Mouse (Mus musculus): Measurements from ENCODE around the gene Hspb1. TPM values are rescaled to one million over a fixed set of nuclear protein-coding genes. Genes with fewer than 3 reads are reported as not detected.

Gene Hspb1
- polyA plus RNA-seq, 1 experiment from 2014 or later: 113 TPM

DNA sequence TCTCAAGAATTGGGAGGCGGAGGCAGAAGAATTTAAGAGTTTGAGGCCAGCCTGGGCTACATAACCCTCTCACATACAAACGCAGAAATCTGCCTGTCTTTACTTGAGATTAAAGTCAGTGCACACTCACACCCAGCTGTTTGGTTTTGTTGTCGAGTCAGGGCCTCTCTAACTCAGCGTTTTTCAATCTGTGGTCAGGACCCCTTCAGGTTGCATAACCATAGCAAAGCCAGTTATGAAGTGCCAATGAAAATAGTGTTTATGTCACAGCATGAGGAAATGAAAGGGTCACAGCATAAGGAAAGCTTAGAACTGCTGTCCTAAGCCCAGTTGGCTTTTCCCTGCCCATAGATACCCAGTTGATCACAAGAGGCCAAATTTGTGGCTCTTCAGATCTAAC lies 19.1 kb downstream of the Hspb1 start:
- Histone ChIP-seq H3K4me2 (ENCODE audit: low read length) (no peak overlapping the region), H3K27me3 (ENCODE audit: insufficient read depth, low read length) (no peaks in the 10 kb centered on the region), H3K4me1 (replicated peaks; ENCODE audit: insufficient read depth, low read length) (no peaks in the 10 kb centered on the region), H3K36me3 (ENCODE audit: insufficient read depth, low read length) (peaks cover 29% of the 10 kb centered on the region), H3K4me3 (replicated peaks; ENCODE audit: low read depth, low read length) (no peak overlapping the region), H3K9ac (ENCODE audit: low read depth, low read length) (no peak overlapping the region), H3K27ac (no peak overlapping the region), H3K9me3 (replicated peaks; ENCODE audit: low read length) (no peaks in the 10 kb centered on the region)
- ATAC-seq (replicated peaks; ENCODE audit: low FRiP score, low read depth) (no peak), DNase-seq (ENCODE audit: low spot score) (no peak)
- no peak for TF ChIP-seq CTCF (IDR thresholded peaks at IDR 0.05; ENCODE audit: low read depth)
- WGBS: 75% methylated on average over 4 of the region's 4 CpGs

DNA sequence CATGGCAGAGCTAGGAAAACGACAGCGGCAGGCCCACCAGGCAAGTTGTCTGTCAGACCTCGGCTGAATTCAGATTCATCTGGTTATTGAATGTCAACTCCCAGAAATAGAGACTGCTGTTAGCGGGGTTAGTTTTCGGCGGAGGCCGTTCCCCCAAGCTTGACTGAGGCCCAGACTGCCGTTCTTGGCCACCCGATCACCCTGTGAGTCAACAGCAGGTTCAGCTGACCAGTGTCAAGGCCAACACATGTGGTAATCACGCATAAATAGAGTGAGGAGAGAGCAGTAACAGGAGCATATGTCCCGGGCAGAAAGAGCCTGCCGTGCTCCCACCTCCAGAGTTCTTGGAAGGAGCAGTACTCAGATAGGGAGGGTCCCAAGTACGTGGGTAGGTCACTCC lies 19.5 kb downstream of the Hspb1 start:
- no peak for TF ChIP-seq CTCF (IDR thresholded peaks at IDR 0.05; ENCODE audit: low read depth)
- no peaks in the 10 kb centered on the region for H3K4me1 ChIP-seq (replicated peaks; ENCODE audit: insufficient read depth, low read length)

DNA sequence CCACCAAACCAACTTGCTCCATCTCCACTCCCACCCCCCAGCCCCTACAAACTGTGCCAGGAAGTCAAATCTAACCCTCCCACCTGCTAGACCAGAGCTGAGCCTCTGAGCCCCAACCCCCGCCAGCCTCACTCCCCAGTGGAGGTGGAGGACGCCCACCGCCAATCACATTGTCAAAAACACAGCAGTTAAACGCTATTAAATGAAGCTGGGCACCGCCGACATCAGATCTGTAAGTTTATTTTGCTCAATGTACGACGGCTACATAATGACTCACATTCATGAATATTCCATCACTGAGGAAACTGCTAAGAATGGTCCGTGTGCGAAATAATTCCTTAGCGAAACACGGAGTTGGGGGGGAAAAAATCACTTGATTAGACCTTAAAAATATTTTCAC lies 20.5 kb downstream of the Hspb1 start:
- TF ChIP-seq CTCF (IDR thresholded peaks at IDR 0.05; ENCODE audit: low read depth): no peak
- Histone ChIP-seq H3K27me3 (ENCODE audit: insufficient read depth, low read length) (no peaks in the 10 kb centered on the region), H3K9me3 (replicated peaks; ENCODE audit: low read length) (no peaks in the 10 kb centered on the region), H3K9ac (ENCODE audit: low read depth, low read length) (no peak overlapping the region), H3K27ac (no peak overlapping the region), H3K4me1 (replicated peaks; ENCODE audit: insufficient read depth, low read length) (no peaks in the 10 kb centered on the region), H3K4me2 (ENCODE audit: low read length) (no peak overlapping the region), H3K36me3 (ENCODE audit: insufficient read depth, low read length) (peaks cover 29% of the 10 kb centered on the region), H3K4me3 (replicated peaks; ENCODE audit: low read depth, low read length) (no peak overlapping the region)
- no peak for DNase-seq (ENCODE audit: low spot score)
- 73% methylated on average over 12 of the region's 12 CpGs for WGBS
- no peak for ATAC-seq (replicated peaks; ENCODE audit: low FRiP score, low read depth)

More for the DNA sequence above, 19.5 kb downstream of the Hspb1 start:
- no peak overlapping the region for H3K4me3 ChIP-seq (replicated peaks; ENCODE audit: low read depth, low read length)
- no peak overlapping the region for H3K9ac ChIP-seq (ENCODE audit: low read depth, low read length)
- H3K36me3 ChIP-seq (ENCODE audit: insufficient read depth, low read length): peaks cover 29% of the 10 kb centered on the region
- H3K4me2 ChIP-seq (ENCODE audit: low read length): no peak overlapping the region
- no peaks in the 10 kb centered on the region for H3K27me3 ChIP-seq (ENCODE audit: insufficient read depth, low read length)
- no peaks in the 10 kb centered on the region for H3K9me3 ChIP-seq (replicated peaks; ENCODE audit: low read length)
- no peak overlapping the region for H3K27ac ChIP-seq
- ATAC-seq (replicated peaks; ENCODE audit: low FRiP score, low read depth) (no peak), DNase-seq (ENCODE audit: low spot score) (no peak)
- 57% methylated on average over 13 of the region's 13 CpGs for WGBS

DNA sequence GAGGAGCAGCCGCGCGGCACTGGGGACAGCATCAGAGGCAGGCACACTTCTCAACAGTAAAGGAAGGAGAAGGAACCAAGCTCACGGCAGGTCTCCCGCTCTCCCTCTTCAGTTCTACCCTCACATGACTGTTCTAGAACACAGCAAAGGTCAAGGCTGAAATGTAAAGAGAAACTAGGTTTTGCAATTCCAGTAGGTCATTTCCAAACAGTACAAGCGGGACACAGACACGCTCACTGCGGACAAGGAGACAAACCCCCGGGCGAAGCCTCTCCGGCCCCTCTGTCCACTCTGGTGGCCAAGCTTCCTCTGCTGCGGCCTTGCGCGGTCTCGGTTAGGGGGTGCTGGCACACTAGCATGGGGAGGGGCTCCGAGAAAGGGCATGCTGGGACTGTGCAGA lies 21.3 kb downstream of the Hspb1 start:
- no peak for DNase-seq (ENCODE audit: low spot score)
- 86% methylated on average over 16 of the region's 16 CpGs for WGBS
- Histone ChIP-seq H3K36me3 (ENCODE audit: insufficient read depth, low read length) (peaks cover 29% of the 10 kb centered on the region), H3K27me3 (ENCODE audit: insufficient read depth, low read length) (no peaks in the 10 kb centered on the region), H3K4me3 (replicated peaks; ENCODE audit: low read depth, low read length) (no peak overlapping the region), H3K4me2 (ENCODE audit: low read length) (no peak overlapping the region), H3K4me1 (replicated peaks; ENCODE audit: insufficient read depth, low read length) (no peaks in the 10 kb centered on the region; the same call in 1 of the 2 replicates), H3K27ac (no peak overlapping the region), H3K9ac (ENCODE audit: low read depth, low read length) (no peak overlapping the region), H3K9me3 (replicated peaks; ENCODE audit: low read length) (no peaks in the 10 kb centered on the region)
- no peak for TF ChIP-seq CTCF (IDR thresholded peaks at IDR 0.05; ENCODE audit: low read depth)
- ATAC-seq (replicated peaks; ENCODE audit: low FRiP score, low read depth): no peak

- TF ChIP-seq CTCF (IDR thresholded peaks at IDR 0.05; ENCODE audit: low read depth): no peak
- Histone ChIP-seq H3K27ac (no peak overlapping the region), H3K27me3 (ENCODE audit: insufficient read depth, low read length) (no peaks in the 10 kb centered on the region), H3K4me1 (replicated peaks; ENCODE audit: insufficient read depth, low read length) (no peaks in the 10 kb centered on the region; the same call in 1 of the 2 replicates), H3K9ac (ENCODE audit: low read depth, low read length) (no peak overlapping the region), H3K36me3 (ENCODE audit: insufficient read depth, low read length) (peaks cover 29% of the 10 kb centered on the region), H3K4me2 (ENCODE audit: low read length) (no peak overlapping the region), H3K9me3 (replicated peaks; ENCODE audit: low read length) (no peaks in the 10 kb centered on the region), H3K4me3 (replicated peaks; ENCODE audit: low read depth, low read length) (no peak overlapping the region)
- DNase-seq (ENCODE audit: low spot score) (no peak), ATAC-seq (replicated peaks; ENCODE audit: low FRiP score, low read depth) (no peak)
- WGBS: 80% methylated on average over 10 of the region's 10 CpGs
Measured at GRCm38 (mm10) chr5:135909646-135910045, 21.9 kb downstream of the Hspb1 start.

DNA sequence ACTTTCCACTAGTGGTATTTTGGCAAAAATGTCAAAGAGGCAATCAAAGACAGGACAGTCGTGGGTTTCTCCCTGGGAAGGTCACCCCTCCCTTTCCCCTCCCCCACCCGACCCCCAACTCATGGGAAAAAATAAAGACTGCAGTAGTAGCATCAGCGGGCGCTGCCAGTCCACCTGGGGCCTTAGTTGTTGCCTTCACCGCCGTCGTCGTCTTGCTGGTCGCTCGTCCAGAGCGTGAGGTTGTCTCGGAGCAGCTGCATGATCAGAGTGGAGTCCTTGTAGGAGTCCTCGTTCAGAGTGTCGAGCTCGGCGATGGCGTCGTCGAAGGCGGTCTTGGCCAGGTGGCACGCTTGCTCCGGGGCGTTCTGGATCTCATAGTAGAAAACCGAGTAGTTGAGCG lies 23.1 kb downstream of the Hspb1 start:
- DNase-seq (ENCODE audit: low spot score): no peak
- no peak for TF ChIP-seq CTCF (IDR thresholded peaks at IDR 0.05; ENCODE audit: low read depth)
- ATAC-seq (replicated peaks; ENCODE audit: low FRiP score, low read depth): no peak
- H3K27ac ChIP-seq: no peak overlapping the region
- H3K4me2 ChIP-seq (ENCODE audit: low read length): no peak overlapping the region
- no peak overlapping the region for H3K4me3 ChIP-seq (replicated peaks; ENCODE audit: low read depth, low read length)
- no peaks in the 10 kb centered on the region for H3K27me3 ChIP-seq (ENCODE audit: insufficient read depth, low read length)
- 89% methylated on average over 25 of the region's 25 CpGs for WGBS
- peaks cover 29% of the 10 kb centered on the region for H3K36me3 ChIP-seq (ENCODE audit: insufficient read depth, low read length)
- H3K4me1 ChIP-seq (replicated peaks; ENCODE audit: insufficient read depth, low read length): no peaks in the 10 kb centered on the region; the same call in 1 of the 2 replicates
- H3K9ac ChIP-seq (ENCODE audit: low read depth, low read length): no peak overlapping the region
- no peaks in the 10 kb centered on the region for H3K9me3 ChIP-seq (replicated peaks; ENCODE audit: low read length)

DNA sequence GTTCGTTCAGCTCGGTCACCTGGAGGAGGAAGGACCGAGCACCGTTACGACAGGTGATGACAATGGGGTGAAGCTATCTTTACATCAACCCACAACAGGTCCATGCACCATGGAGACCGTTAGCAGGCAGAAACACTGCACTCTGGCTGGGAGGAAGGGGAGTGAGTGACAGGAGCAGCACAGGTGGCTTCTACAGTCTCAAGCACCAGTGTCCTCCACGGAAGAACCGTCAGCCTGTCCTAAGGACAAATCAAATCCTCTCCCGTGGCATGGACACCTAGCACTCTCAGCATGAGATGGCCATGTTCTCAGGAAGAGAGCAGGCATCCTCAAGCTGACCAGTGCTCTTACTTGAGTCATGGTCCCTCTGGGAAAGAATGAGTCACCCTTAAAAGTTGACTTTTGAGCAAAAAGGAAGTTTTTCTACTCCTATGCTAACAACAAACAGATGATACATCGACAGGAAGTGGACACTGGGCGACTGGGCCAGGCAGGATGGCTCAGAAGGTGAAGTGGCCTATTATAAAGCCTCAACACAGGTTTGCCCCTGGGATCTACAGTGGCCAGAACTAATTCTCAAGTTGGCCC lies 24.0 kb downstream of the Hspb1 start:
- ATAC-seq (replicated peaks; ENCODE audit: low FRiP score, low read depth): no peak
- H3K4me1 ChIP-seq (replicated peaks; ENCODE audit: insufficient read depth, low read length): no peaks in the 10 kb centered on the region; the same call in 1 of the 2 replicates
- WGBS: 84% methylated on average over 11 of the region's 11 CpGs

More for the DNA sequence above, 24.0 kb downstream of the Hspb1 start:
- no peak for TF ChIP-seq CTCF (IDR thresholded peaks at IDR 0.05; ENCODE audit: low read depth)
- Histone ChIP-seq H3K4me2 (ENCODE audit: low read length) (no peak overlapping the region), H3K27ac (no peak overlapping the region), H3K27me3 (ENCODE audit: insufficient read depth, low read length) (no peaks in the 10 kb centered on the region), H3K9ac (ENCODE audit: low read depth, low read length) (no peak overlapping the region), H3K9me3 (replicated peaks; ENCODE audit: low read length) (no peaks in the 10 kb centered on the region), H3K4me3 (replicated peaks; ENCODE audit: low read depth, low read length) (no peak overlapping the region), H3K36me3 (ENCODE audit: insufficient read depth, low read length) (peaks cover 29% of the 10 kb centered on the region)
- no peak for DNase-seq (ENCODE audit: low spot score)

All from kidney, postnatal 0 days (tissue).